Mouse (Mus musculus) lung, embryonic 16.5 days (tissue): ENCODE results near the gene Hsf2bp. TPM values are rescaled to one million over a fixed set of nuclear protein-coding genes. Genes with fewer than 3 reads are reported as not detected.

ENCODE experiments used
- ATAC-seq: fragments of 200-750 bp; cut with Nextera tagmentation; 2 replicates; pipeline ENCODE4 v1.8.0; 2017; ENCODE audit warnings: low read depth, mild to moderate bottlenecking, moderate library complexity
- H3K27ac ChIP-seq: fragments of 300-500 bp; sonication (generic); 2 replicates; pipeline ENCODE4 v1.5.1; 2014; ENCODE audit warnings: mild to moderate bottlenecking, control low read depth, low read length
- H3K27me3 ChIP-seq: fragments of 300-500 bp; sonication (generic); 2 replicates; pipeline ENCODE4 v1.6.1; 2014; ENCODE audit warnings: low read depth, low read length, mixed read lengths; ENCODE audit not compliant: control insufficient read depth, insufficient read depth
- H3K36me3 ChIP-seq: fragments of 300-500 bp; sonication (generic); 2 replicates; pipeline ENCODE4 v1.6.1; 2014; ENCODE audit warnings: low read length; ENCODE audit not compliant: control insufficient read depth, insufficient read depth
- H3K4me1 ChIP-seq: fragments of 300-500 bp; sonication (generic); replicated peaks from 2 replicates; pipeline ENCODE4 v1.6.1; 2014; ENCODE audit warnings: low read length, mixed read lengths; ENCODE audit not compliant: control insufficient read depth, insufficient read depth
- H3K4me2 ChIP-seq: fragments of 300-500 bp; sonication (generic); 2 replicates; pipeline ENCODE4 v1.6.1; 2014; ENCODE audit warnings: low read depth, low read length, control low read depth
- H3K4me3 ChIP-seq: fragments of 300-500 bp; sonication (generic); 2 replicates; pipeline ENCODE4 v1.5.1; 2014; ENCODE audit warnings: mild to moderate bottlenecking, low read length, control low read depth
- H3K9ac ChIP-seq: fragments of 300-500 bp; sonication (generic); 2 replicates; pipeline ENCODE4 v1.6.1; 2014; ENCODE audit warnings: low read length, control low read depth
- H3K9me3 ChIP-seq: fragments of 300-500 bp; sonication (generic); 2 replicates; pipeline ENCODE4 v1.6.1; 2016; ENCODE audit warnings: low read length; ENCODE audit not compliant: control insufficient read depth
- WGBS: fragments of 180-500 bp; shearing (Covaris S2); extraction: QIAGEN DNeasy Blood & Tissue Kit; methylation state at CpG from one replicate; pipeline ENCODE4 v1.1.7; 2014; 5-methylcytosine and 5-hydroxymethylcytosine counted together
- polyA plus RNA-seq: library from polyadenylated mRNA; unstranded; fragments of >200 nt; fragmentation: Nextera tagmentation; extraction: Ambion mirVana; gene quantifications from 2 replicates; pipeline ENCODE4 v1.2.1, GENCODE M21; 2015

Gene Hsf2bp
- polyA plus RNA-seq, 1 experiment from 2014 or later, result 0.57 TPM

GRCm38 (mm10) chr17:32023088-32023487 is 13.1 kb downstream of the Hsf2bp start:
- Histone ChIP-seq H3K27ac (no peak overlapping the region), H3K27me3 (no peaks in the 10 kb centered on the region), H3K36me3 (no peaks in the 10 kb centered on the region), H3K4me2 (no peak overlapping the region), H3K4me3 (no peak overlapping the region), H3K9me3 (no peaks in the 10 kb centered on the region), H3K9ac (no peak overlapping the region), H3K4me1 (peaks cover 10% of the 10 kb centered on the region)
- 69% methylated on average over 8 of the region's 8 CpGs for WGBS
- no peak for ATAC-seq

GRCm38 (mm10) chr17:32022551-32022950 is 13.6 kb downstream of the Hsf2bp start:
- Histone ChIP-seq H3K27me3 (no peaks in the 10 kb centered on the region), H3K27ac (no peak overlapping the region), H3K4me3 (no peak overlapping the region), H3K9me3 (no peaks in the 10 kb centered on the region), H3K4me1 (peaks cover 10% of the 10 kb centered on the region), H3K9ac (no peak overlapping the region), H3K36me3 (no peaks in the 10 kb centered on the region), H3K4me2 (no peak overlapping the region)
- WGBS, result 71% methylated on average over 6 of the region's 6 CpGs
- ATAC-seq, result no peak

GRCm38 (mm10) chr17:32021981-32022380 is 14.2 kb downstream of the Hsf2bp start:
- H3K36me3 ChIP-seq, result no peaks in the 10 kb centered on the region
- 78% methylated on average over 3 of the region's 3 CpGs for WGBS
- H3K4me2 ChIP-seq, result no peak overlapping the region
- no peaks in the 10 kb centered on the region for H3K27me3 ChIP-seq
- ATAC-seq, result no peak
- H3K4me3 ChIP-seq, result no peak overlapping the region
- H3K4me1 ChIP-seq, result peaks cover 10% of the 10 kb centered on the region
- no peak overlapping the region for H3K9ac ChIP-seq
- no peaks in the 10 kb centered on the region for H3K9me3 ChIP-seq
- no peak overlapping the region for H3K27ac ChIP-seq

- Histone ChIP-seq H3K4me2 (no peak overlapping the region), H3K27me3 (no peaks in the 10 kb centered on the region), H3K27ac (no peak overlapping the region; the same call in 1 of the 2 replicates), H3K4me1 (peaks cover 2% of the 10 kb centered on the region), H3K9ac (no peak overlapping the region; the same call in 1 of the 2 replicates), H3K9me3 (no peaks in the 10 kb centered on the region), H3K4me3 (no peak overlapping the region), H3K36me3 (no peaks in the 10 kb centered on the region)
- ATAC-seq, result no peak
- WGBS, result 70% methylated on average over 5 of the region's 5 CpGs
Measured at GRCm38 (mm10) chr17:32018127-32018894, 17.8 kb downstream of the Hsf2bp start.

GRCm38 (mm10) chr17:32016481-32016880 is 19.7 kb downstream of the Hsf2bp start:
- WGBS, result 87% methylated on average over 8 of the region's 8 CpGs

GRCm38 (mm10) chr17:32013659-32014058 is 22.5 kb downstream of the Hsf2bp start:
- Histone ChIP-seq H3K4me1 (no peaks in the 10 kb centered on the region; the same call in 1 of the 2 replicates), H3K36me3 (no peaks in the 10 kb centered on the region), H3K4me2 (no peak overlapping the region), H3K4me3 (no peak overlapping the region), H3K9me3 (no peaks in the 10 kb centered on the region), H3K27me3 (no peaks in the 10 kb centered on the region), H3K27ac (0 out of 2 replicates have a peak overlapping the region, but pooled peaks have one; percentile 5), H3K9ac (no peak overlapping the region)
- ATAC-seq, result peak; percentile 56; the same call in 1 of the 2 replicates

More at GRCm38 (mm10) chr17:32016481-32016880, 19.7 kb downstream of the Hsf2bp start:
- ATAC-seq, result no peak
- Histone ChIP-seq H3K9ac (no peak overlapping the region), H3K4me2 (no peak overlapping the region), H3K36me3 (no peaks in the 10 kb centered on the region), H3K9me3 (no peaks in the 10 kb centered on the region), H3K27ac (no peak overlapping the region), H3K27me3 (no peaks in the 10 kb centered on the region), H3K4me3 (no peak overlapping the region), H3K4me1 (no peaks in the 10 kb centered on the region; the same call in 1 of the 2 replicates)

GRCm38 (mm10) chr17:32012254-32012653 is 23.9 kb downstream of the Hsf2bp start:
- Histone ChIP-seq H3K4me2 (no peak overlapping the region), H3K4me1 (no peaks in the 10 kb centered on the region; the same call in 1 of the 2 replicates), H3K4me3 (no peak overlapping the region), H3K27ac (no peak overlapping the region), H3K27me3 (no peaks in the 10 kb centered on the region), H3K36me3 (no peaks in the 10 kb centered on the region), H3K9me3 (no peaks in the 10 kb centered on the region), H3K9ac (no peak overlapping the region)
- WGBS, result 33% methylated on average over 3 of the region's 3 CpGs
- ATAC-seq, result no peak

- Histone ChIP-seq H3K4me3 (no peak overlapping the region), H3K27me3 (no peaks in the 10 kb centered on the region), H3K4me2 (no peak overlapping the region), H3K9ac (no peak overlapping the region), H3K27ac (no peak overlapping the region), H3K36me3 (no peaks in the 10 kb centered on the region), H3K4me1 (peaks cover 1% of the 10 kb centered on the region; the same call in 1 of the 2 replicates), H3K9me3 (no peaks in the 10 kb centered on the region)
- no peak for ATAC-seq
- 72% methylated on average over 6 of the region's 6 CpGs for WGBS
Measured at GRCm38 (mm10) chr17:32011694-32012093, 24.5 kb downstream of the Hsf2bp start.

- 0 out of 2 replicates have a peak, but pooled peaks cover 3% of the 10 kb centered on the region for H3K9me3 ChIP-seq
- 0 out of 2 replicates have a peak, but pooled peaks cover 2% of the 10 kb centered on the region for H3K4me1 ChIP-seq
- ATAC-seq, result peak; percentile 82
- H3K36me3 ChIP-seq, result no peaks in the 10 kb centered on the region
- no peaks in the 10 kb centered on the region for H3K27me3 ChIP-seq
- no peak overlapping the region for H3K27ac ChIP-seq
- H3K9ac ChIP-seq, result no peak overlapping the region
- 28% methylated on average over 5 of the region's 5 CpGs for WGBS
- no peak overlapping the region for H3K4me3 ChIP-seq
- H3K4me2 ChIP-seq, result no peak overlapping the region
Measured at GRCm38 (mm10) chr17:32006800-32007199, 29.3 kb downstream of the Hsf2bp start.
